Mouse (Mus musculus): Measurements from ENCODE around the gene Kcnq5. TPM values are rescaled to one million over a fixed set of nuclear protein-coding genes. Genes with fewer than 3 reads are reported as not detected.
"Not testable (repeated sequence)": the region's sequence is repeated elsewhere in the genome, so short reads cannot be mapped to it uniquely, and the experiment has no call there.

The Kcnq5 gene
- polyA plus RNA-seq, 1 experiment: 0.07 TPM

DNA sequence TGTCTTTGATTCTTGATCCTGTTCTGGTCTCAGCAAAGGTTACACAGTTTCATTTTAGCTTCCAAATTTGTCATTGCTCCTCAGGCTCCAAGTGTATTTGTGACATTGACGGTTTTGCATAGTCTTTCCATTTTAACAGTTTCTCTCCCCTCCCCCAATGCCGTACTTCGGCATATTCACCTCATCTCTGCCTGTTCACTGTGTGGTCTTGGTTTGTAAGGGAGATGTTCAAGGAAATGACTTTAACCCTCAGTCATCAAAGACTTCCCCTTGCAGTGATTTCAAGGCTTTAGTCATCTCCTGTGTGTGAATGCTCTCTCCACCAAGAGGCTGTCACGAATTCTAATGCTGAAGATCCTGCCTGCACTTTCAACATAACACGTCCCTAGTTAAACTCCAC, 181.0 kb downstream of the Kcnq5 start:
- Histone ChIP-seq H3K4me3 (ENCODE audit: control insufficient read depth, low read depth, low read length) (no peak overlapping the region), H3K4me1 (ENCODE audit: control insufficient read depth, insufficient read depth, low read length) (no peaks in the 10 kb centered on the region), H3K27ac (ENCODE audit: control insufficient read depth, insufficient read depth, low read depth, low read length) (no peak overlapping the region), H3K36me3 (ENCODE audit: control insufficient read depth, insufficient read depth, low read length) (no peaks in the 10 kb centered on the region), H3K27me3 (ENCODE audit: control insufficient read depth, insufficient read depth, low read length) (no peaks in the 10 kb centered on the region)
- no peak for TF ChIP-seq POLR2A (IDR thresholded peaks at IDR 0.05; ENCODE audit: control insufficient read depth, low read depth, low read length)
- no peak for TF ChIP-seq CTCF (IDR thresholded peaks at IDR 0.05; ENCODE audit: control insufficient read depth, insufficient read depth, insufficient replicate concordance, low read depth, low read length)

DNA sequence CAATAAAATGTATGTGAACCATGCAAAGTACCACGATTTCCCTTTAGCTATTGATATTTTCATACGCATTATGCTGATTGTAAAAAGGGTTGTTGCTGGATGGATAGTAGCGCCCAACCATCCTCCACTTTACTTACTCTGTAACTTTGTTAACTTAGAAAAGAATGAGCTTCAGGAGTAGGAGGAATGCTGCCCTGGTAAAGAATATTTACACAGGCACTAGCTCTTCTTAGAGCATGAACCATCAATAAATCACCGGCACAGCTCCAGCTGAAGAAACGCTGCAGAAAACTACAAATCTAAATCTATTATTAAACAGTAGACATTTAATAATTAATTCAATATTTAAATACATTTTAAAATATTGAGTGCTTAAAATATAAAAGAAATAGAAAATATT, 184.2 kb downstream of the Kcnq5 start:
- H3K36me3 ChIP-seq (ENCODE audit: control insufficient read depth, insufficient read depth, low read length): no peaks in the 10 kb centered on the region
- no peaks in the 10 kb centered on the region for H3K27me3 ChIP-seq (ENCODE audit: control insufficient read depth, insufficient read depth, low read length)
- TF ChIP-seq CTCF (IDR thresholded peaks at IDR 0.05; ENCODE audit: control insufficient read depth, insufficient read depth, insufficient replicate concordance, low read depth, low read length): no peak
- no peaks in the 10 kb centered on the region for H3K4me1 ChIP-seq (ENCODE audit: control insufficient read depth, insufficient read depth, low read length)
- H3K4me3 ChIP-seq (ENCODE audit: control insufficient read depth, low read depth, low read length): no peak overlapping the region
- H3K27ac ChIP-seq (ENCODE audit: control insufficient read depth, insufficient read depth, low read depth, low read length): no peak overlapping the region

DNA sequence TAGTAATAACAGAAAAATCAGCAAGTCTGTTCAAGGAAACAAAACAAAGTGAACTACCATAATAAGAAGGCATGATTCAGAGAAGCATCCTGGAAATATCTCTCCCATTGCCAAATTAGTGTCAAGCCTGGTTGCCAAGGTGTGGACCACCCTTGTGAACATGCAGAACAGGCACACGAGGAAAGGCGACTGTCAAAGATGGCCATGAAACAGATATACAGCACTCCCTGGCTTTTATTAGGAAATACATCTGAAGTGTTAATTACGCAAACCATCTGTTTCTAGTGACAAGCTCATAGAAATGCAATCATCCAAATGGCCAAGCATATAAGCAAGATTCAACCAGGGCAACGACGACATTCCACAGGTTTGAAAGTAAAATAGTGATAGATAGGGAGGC, 187.8 kb downstream of the Kcnq5 start:
- Histone ChIP-seq H3K27ac (ENCODE audit: control insufficient read depth, insufficient read depth, low read depth, low read length) (no peak overlapping the region), H3K4me1 (ENCODE audit: control insufficient read depth, insufficient read depth, low read length) (no peaks in the 10 kb centered on the region), H3K4me3 (ENCODE audit: control insufficient read depth, low read depth, low read length) (no peak overlapping the region), H3K27me3 (ENCODE audit: control insufficient read depth, insufficient read depth, low read length) (no peaks in the 10 kb centered on the region), H3K36me3 (ENCODE audit: control insufficient read depth, insufficient read depth, low read length) (no peaks in the 10 kb centered on the region)
- no peak for TF ChIP-seq CTCF (IDR thresholded peaks at IDR 0.05; ENCODE audit: control insufficient read depth, insufficient read depth, insufficient replicate concordance, low read depth, low read length)
- no peak for TF ChIP-seq POLR2A (IDR thresholded peaks at IDR 0.05; ENCODE audit: control insufficient read depth, low read depth, low read length)

DNA sequence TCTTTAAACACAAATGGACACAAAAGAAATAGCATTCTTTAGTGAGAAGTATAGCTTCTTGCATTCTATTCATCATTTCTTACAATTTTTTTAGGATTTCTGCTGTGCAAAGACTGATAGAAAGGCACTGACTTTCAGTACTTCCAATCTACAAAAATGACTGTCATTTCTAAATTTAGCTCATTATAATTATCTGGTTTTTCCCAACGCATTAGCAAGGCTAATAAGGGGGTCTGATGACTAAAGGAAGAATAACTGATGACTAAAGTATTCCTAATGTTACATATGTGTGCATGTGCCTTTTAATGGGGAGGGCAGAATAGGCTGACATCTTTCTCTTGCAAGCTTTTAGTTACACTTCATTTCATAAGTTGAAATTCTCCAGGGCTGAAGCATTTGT, 191.2 kb downstream of the Kcnq5 start:
- no peak for TF ChIP-seq CTCF (IDR thresholded peaks at IDR 0.05; ENCODE audit: control insufficient read depth, insufficient read depth, insufficient replicate concordance, low read depth, low read length)
- TF ChIP-seq POLR2A (IDR thresholded peaks at IDR 0.05; ENCODE audit: control insufficient read depth, low read depth, low read length): no peak
- no peaks in the 10 kb centered on the region for H3K4me1 ChIP-seq (ENCODE audit: control insufficient read depth, insufficient read depth, low read length)
- no peaks in the 10 kb centered on the region for H3K36me3 ChIP-seq (ENCODE audit: control insufficient read depth, insufficient read depth, low read length)
- H3K4me3 ChIP-seq (ENCODE audit: control insufficient read depth, low read depth, low read length): no peak overlapping the region
- no peak overlapping the region for H3K27ac ChIP-seq (ENCODE audit: control insufficient read depth, insufficient read depth, low read depth, low read length)
- H3K27me3 ChIP-seq (ENCODE audit: control insufficient read depth, insufficient read depth, low read length): no peaks in the 10 kb centered on the region

DNA sequence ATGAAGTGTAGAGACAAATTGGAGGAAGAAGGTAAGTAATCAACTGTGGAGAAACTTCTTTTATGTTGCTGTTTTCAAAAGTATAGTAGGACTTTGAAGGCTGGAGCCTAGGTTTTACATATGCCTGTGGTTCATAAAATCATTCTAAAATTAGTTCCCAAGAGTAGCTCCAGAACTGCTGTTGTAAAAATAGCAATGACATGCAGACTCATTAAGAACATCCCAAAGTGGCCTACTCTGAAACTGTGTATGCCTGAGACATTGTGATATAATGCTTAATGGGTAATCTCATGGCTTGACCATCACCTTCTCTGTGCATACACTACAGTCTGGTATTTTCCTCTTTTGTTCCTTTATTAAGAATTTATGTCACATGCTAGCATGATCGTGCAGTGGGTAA, 212.4 kb downstream of the Kcnq5 start:
- TF ChIP-seq POLR2A (IDR thresholded peaks at IDR 0.05; ENCODE audit: control insufficient read depth, low read depth, low read length) (no peak), CTCF (IDR thresholded peaks at IDR 0.05; ENCODE audit: control insufficient read depth, insufficient read depth, insufficient replicate concordance, low read depth, low read length) (no peak)
- H3K4me1 ChIP-seq (ENCODE audit: control insufficient read depth, insufficient read depth, low read length): no peaks in the 10 kb centered on the region
- H3K27ac ChIP-seq (ENCODE audit: control insufficient read depth, insufficient read depth, low read depth, low read length): no peak overlapping the region
- no peaks in the 10 kb centered on the region for H3K36me3 ChIP-seq (ENCODE audit: control insufficient read depth, insufficient read depth, low read length)
- no peaks in the 10 kb centered on the region for H3K27me3 ChIP-seq (ENCODE audit: control insufficient read depth, insufficient read depth, low read length)
- H3K4me3 ChIP-seq (ENCODE audit: control insufficient read depth, low read depth, low read length): no peak overlapping the region

DNA sequence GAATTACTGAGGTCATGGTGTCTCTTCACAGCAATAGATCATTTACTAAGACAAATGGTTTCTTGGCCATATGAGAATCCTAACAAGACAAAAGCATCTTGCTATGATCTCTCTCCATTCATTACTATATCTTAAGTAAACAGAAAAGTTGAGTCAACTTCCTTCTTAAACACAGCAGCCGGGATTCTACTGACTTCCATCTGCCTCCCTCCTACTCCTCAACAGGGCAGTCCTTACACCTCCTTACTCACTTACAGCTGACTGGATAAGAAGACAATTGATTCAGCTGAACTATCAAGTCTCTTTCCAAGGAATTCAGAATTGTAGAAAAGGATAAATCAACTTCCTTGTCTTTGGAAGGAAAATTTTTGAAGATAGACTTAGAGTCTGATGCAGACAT, 232.6 kb downstream of the Kcnq5 start:
- Histone ChIP-seq H3K27ac (ENCODE audit: control insufficient read depth, insufficient read depth, low read depth, low read length) (no peak overlapping the region), H3K36me3 (ENCODE audit: control insufficient read depth, insufficient read depth, low read length) (no peaks in the 10 kb centered on the region), H3K27me3 (ENCODE audit: control insufficient read depth, insufficient read depth, low read length) (no peaks in the 10 kb centered on the region), H3K4me1 (ENCODE audit: control insufficient read depth, insufficient read depth, low read length) (no peaks in the 10 kb centered on the region), H3K4me3 (ENCODE audit: control insufficient read depth, low read depth, low read length) (no peak overlapping the region)
- TF ChIP-seq CTCF (IDR thresholded peaks at IDR 0.05; ENCODE audit: control insufficient read depth, insufficient read depth, insufficient replicate concordance, low read depth, low read length): no peak
- TF ChIP-seq POLR2A (IDR thresholded peaks at IDR 0.05; ENCODE audit: control insufficient read depth, low read depth, low read length): no peak

DNA sequence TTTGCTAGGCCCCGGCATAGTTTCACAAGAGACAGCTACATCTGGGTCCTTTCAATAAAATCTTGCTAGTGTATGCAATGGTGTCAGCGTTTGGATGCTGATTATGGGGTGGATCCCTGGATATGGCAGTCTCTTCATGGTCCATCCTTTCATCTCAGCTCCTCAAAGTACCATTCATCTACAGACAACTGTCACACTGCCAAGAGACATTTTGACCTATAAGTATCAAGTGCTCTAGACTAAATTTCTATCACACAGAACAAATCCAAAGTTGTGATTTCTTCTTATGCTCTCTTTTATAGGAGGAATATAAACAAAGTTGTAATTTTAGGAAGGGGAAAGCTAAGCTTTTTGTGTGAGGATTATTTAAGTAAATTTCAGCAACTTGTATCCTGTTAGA, 238.5 kb downstream of the Kcnq5 start:
- H3K4me3 ChIP-seq (ENCODE audit: control insufficient read depth, low read depth, low read length); H3K27ac ChIP-seq (ENCODE audit: control insufficient read depth, insufficient read depth, low read depth, low read length); H3K36me3 ChIP-seq (ENCODE audit: control insufficient read depth, insufficient read depth, low read length); H3K27me3 ChIP-seq (ENCODE audit: control insufficient read depth, insufficient read depth, low read length); H3K4me1 ChIP-seq (ENCODE audit: control insufficient read depth, insufficient read depth, low read length): not testable (repeated sequence)

DNA sequence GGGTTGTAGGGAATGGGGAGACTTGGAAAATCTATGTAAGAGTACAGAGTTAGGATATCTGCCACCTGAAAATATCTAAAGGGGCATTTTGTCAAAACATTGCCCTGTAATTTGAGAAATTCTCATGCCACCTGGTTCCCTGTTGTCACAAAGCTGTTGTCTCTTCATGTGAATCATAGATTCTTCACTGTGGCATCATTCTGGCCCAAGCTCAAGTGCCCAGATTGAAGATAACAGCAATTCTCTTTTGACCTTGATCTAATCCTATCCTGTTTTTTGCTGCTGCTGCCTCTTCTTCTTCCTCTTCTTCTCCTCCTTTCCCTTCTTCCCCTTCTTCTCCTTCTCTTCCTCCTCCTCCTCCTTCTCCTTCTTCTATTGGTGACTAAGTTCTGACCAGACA, 240.5 kb downstream of the Kcnq5 start:
- Histone ChIP-seq H3K27me3 (ENCODE audit: control insufficient read depth, insufficient read depth, low read length) (no peaks in the 10 kb centered on the region), H3K4me1 (ENCODE audit: control insufficient read depth, insufficient read depth, low read length) (no peaks in the 10 kb centered on the region), H3K4me3 (ENCODE audit: control insufficient read depth, low read depth, low read length) (no peak overlapping the region), H3K27ac (ENCODE audit: control insufficient read depth, insufficient read depth, low read depth, low read length) (no peak overlapping the region), H3K36me3 (ENCODE audit: control insufficient read depth, insufficient read depth, low read length) (no peaks in the 10 kb centered on the region)
- TF ChIP-seq CTCF (IDR thresholded peaks at IDR 0.05; ENCODE audit: control insufficient read depth, insufficient read depth, insufficient replicate concordance, low read depth, low read length) (no peak), POLR2A (IDR thresholded peaks at IDR 0.05; ENCODE audit: control insufficient read depth, low read depth, low read length) (no peak)
